Mouse (Mus musculus): ENCODE data around the gene Strn4. TPM values are rescaled to one million over a fixed set of nuclear protein-coding genes. Genes with fewer than 3 reads are reported as not detected.

Gene Strn4
- polyA plus RNA-seq, 1 experiment from 2014 or later = 33.7 TPM

DNA sequence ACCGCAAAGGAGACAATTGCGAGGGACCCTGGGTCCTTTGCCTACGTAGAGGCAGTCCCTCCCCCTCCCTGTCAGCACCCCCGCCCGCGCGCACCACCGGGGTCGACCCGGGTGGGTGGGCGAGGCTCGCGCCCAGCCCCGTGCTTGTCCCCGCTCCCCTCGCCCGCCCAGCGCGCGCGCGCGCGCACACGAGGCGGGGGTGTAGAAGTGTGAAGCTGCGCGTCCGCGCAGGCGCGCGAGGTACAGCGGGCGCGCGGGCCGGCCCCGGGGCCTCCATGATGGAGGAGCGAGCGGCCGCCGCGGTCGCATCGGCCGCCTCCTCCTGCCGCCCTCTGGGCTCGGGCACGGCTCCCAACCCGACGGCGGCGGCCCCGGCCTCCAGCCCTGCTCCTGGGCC is 387 bp downstream of the Strn4 start:
- H3K27ac ChIP-seq (ENCODE audit: low read depth, low read length) = peak overlapping the region; percentile 90
- TF ChIP-seq CTCF (IDR thresholded peaks at IDR 0.05; ENCODE audit: low read depth) = no peak
- peak overlapping the region; percentile 99 for H3K4me3 ChIP-seq (ENCODE audit: low read depth, low read length)
- ATAC-seq = peak; percentile 81
- H3K36me3 ChIP-seq (ENCODE audit: control insufficient read depth, insufficient read depth) = peaks cover 6% of the 10 kb centered on the region; the same call in 1 of the 2 replicates
- H3K27me3 ChIP-seq (replicated peaks; ENCODE audit: control insufficient read depth, insufficient read depth, low read length) = no peaks in the 10 kb centered on the region
- no peaks in the 10 kb centered on the region for H3K9me3 ChIP-seq (ENCODE audit: control insufficient read depth)
- peaks cover 22% of the 10 kb centered on the region for H3K4me1 ChIP-seq (replicated peaks; ENCODE audit: control insufficient read depth, insufficient read depth, low read length)
- H3K4me2 ChIP-seq (replicated peaks; ENCODE audit: low read depth) = peak overlapping the region; percentile 95
- H3K9ac ChIP-seq (ENCODE audit: low read depth, low read length) = peak overlapping the region; percentile 97
- WGBS = under 1% methylated on average over 41 of the region's 55 CpGs

DNA sequence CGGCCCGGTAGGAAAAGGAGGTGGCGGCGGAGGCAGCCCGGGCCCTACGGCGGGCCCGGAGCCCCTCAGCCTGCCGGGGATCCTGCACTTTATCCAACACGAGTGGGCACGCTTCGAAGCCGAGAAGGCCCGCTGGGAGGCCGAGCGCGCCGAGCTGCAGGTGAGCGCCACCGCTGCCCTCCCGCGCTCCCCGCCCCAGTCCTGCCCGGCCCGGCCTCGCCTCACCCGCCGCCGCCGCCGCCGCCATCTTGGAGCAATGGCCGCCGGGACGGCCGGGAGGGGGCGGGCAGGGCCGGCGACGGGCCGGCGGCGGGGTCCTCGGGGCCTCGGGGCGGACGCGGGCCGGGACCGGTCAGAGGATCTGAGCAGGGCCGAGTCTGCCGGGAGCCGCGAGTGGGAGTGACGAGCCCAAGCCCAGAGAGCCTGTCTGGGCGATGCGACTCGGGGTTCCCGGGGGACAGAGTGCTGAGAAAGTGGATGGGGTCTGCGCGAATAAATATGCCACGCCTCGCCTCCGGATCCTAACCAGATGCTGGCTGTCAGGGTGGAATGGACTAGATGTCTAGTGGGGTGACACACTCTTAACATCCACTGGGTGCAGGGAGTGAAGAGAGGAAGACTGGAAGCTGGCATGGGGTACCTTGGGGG is 910 bp downstream of the Strn4 start, which contains the start of gene Fkrp:
Gene Fkrp, minus strand, starts transcription at position 258 of the 648 bp plus-strand sequence.
- TF ChIP-seq CTCF (IDR thresholded peaks at IDR 0.05; ENCODE audit: low read depth) = 0 out of 2 replicates have a peak, but pooled peaks have one; percentile 1
- Histone ChIP-seq H3K4me1 (replicated peaks; ENCODE audit: control insufficient read depth, insufficient read depth, low read length) (peaks cover 22% of the 10 kb centered on the region), H3K27me3 (replicated peaks; ENCODE audit: control insufficient read depth, insufficient read depth, low read length) (no peaks in the 10 kb centered on the region), H3K9ac (ENCODE audit: low read depth, low read length) (peak within 1 kb of the TSS; percentile 97), H3K36me3 (ENCODE audit: control insufficient read depth, insufficient read depth) (peaks cover 6% of the 10 kb centered on the region; the same call in 1 of the 2 replicates), H3K4me2 (replicated peaks; ENCODE audit: low read depth) (peak within 1 kb of the TSS; percentile 95), H3K4me3 (ENCODE audit: low read depth, low read length) (peak within 1 kb of the TSS; percentile 99), H3K9me3 (ENCODE audit: control insufficient read depth) (no peaks in the 10 kb centered on the region), H3K27ac (ENCODE audit: low read depth, low read length) (peak within 1 kb of the TSS; percentile 90)
- WGBS = under 1% methylated on average over 48 of the region's 64 CpGs
- peak; percentile 72 for ATAC-seq

GRCm38 (mm10) chr7:16817693-16818092 is 2.0 kb downstream of the Strn4 start:
- WGBS = 38% methylated on average over 3 of the region's 3 CpGs

GRCm38 (mm10) chr7:16819794-16820193 is 4.1 kb downstream of the Strn4 start:
- Histone ChIP-seq H3K27ac (ENCODE audit: low read depth, low read length) (no peak overlapping the region), H3K4me3 (ENCODE audit: low read depth, low read length) (no peak overlapping the region), H3K36me3 (ENCODE audit: control insufficient read depth, insufficient read depth) (peaks cover 16% of the 10 kb centered on the region), H3K9ac (ENCODE audit: low read depth, low read length) (no peak overlapping the region), H3K4me1 (replicated peaks; ENCODE audit: control insufficient read depth, insufficient read depth, low read length) (peaks cover 22% of the 10 kb centered on the region), H3K27me3 (replicated peaks; ENCODE audit: control insufficient read depth, insufficient read depth, low read length) (no peaks in the 10 kb centered on the region), H3K4me2 (replicated peaks; ENCODE audit: low read depth) (no peak overlapping the region), H3K9me3 (ENCODE audit: control insufficient read depth) (no peaks in the 10 kb centered on the region)
- no peak for TF ChIP-seq CTCF (IDR thresholded peaks at IDR 0.05; ENCODE audit: low read depth)
- 79% methylated on average over 5 of the region's 5 CpGs for WGBS
- no peak for ATAC-seq

More at GRCm38 (mm10) chr7:16817693-16818092, 2.0 kb downstream of the Strn4 start:
- Histone ChIP-seq H3K27me3 (replicated peaks; ENCODE audit: control insufficient read depth, insufficient read depth, low read length) (no peaks in the 10 kb centered on the region), H3K4me2 (replicated peaks; ENCODE audit: low read depth) (peak overlapping the region; percentile 95), H3K9me3 (ENCODE audit: control insufficient read depth) (no peaks in the 10 kb centered on the region), H3K4me1 (replicated peaks; ENCODE audit: control insufficient read depth, insufficient read depth, low read length) (peaks cover 22% of the 10 kb centered on the region), H3K27ac (ENCODE audit: low read depth, low read length) (no peak overlapping the region), H3K9ac (ENCODE audit: low read depth, low read length) (peak overlapping the region; percentile 97; the same call in 1 of the 2 replicates), H3K36me3 (ENCODE audit: control insufficient read depth, insufficient read depth) (peaks cover 6% of the 10 kb centered on the region; the same call in 1 of the 2 replicates), H3K4me3 (ENCODE audit: low read depth, low read length) (peak overlapping the region; percentile 99)
- TF ChIP-seq CTCF (IDR thresholded peaks at IDR 0.05; ENCODE audit: low read depth) = no peak
- no peak for ATAC-seq

- Histone ChIP-seq H3K4me1 (replicated peaks; ENCODE audit: control insufficient read depth, insufficient read depth, low read length) (peaks cover 22% of the 10 kb centered on the region), H3K9me3 (ENCODE audit: control insufficient read depth) (no peaks in the 10 kb centered on the region), H3K27me3 (replicated peaks; ENCODE audit: control insufficient read depth, insufficient read depth, low read length) (no peaks in the 10 kb centered on the region), H3K9ac (ENCODE audit: low read depth, low read length) (no peak overlapping the region), H3K4me2 (replicated peaks; ENCODE audit: low read depth) (no peak overlapping the region), H3K27ac (ENCODE audit: low read depth, low read length) (no peak overlapping the region), H3K4me3 (ENCODE audit: low read depth, low read length) (no peak overlapping the region), H3K36me3 (ENCODE audit: control insufficient read depth, insufficient read depth) (peaks cover 20% of the 10 kb centered on the region)
- no peak for TF ChIP-seq CTCF (IDR thresholded peaks at IDR 0.05; ENCODE audit: low read depth)
- WGBS = 55% methylated on average over 5 of the region's 5 CpGs
- no peak for ATAC-seq
Observed at GRCm38 (mm10) chr7:16820271-16820763, 4.6 kb downstream of the Strn4 start.

DNA sequence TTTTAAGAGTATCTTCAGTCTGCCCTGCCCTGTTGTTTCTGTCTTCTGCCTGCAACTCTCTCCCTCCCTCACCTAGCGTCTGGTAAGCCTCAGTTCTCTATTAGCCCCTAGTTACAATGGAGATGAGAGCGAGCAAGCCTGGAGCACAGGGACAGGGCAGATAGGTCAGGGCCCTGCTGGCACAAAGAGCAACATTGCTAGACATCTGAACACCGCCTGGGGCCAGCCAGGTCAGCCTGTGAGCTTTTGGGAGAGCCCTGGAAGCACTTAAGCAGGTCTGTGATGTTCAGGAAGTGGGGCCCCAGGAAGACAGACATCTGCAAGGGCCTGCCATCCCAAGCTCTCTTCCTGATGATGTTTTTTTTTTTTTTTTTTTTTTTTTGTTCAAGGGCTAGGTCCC is 5.4 kb downstream of the Strn4 start:
- Histone ChIP-seq H3K9ac (ENCODE audit: low read depth, low read length) (no peak overlapping the region), H3K27ac (ENCODE audit: low read depth, low read length) (no peak overlapping the region), H3K9me3 (ENCODE audit: control insufficient read depth) (no peaks in the 10 kb centered on the region), H3K4me2 (replicated peaks; ENCODE audit: low read depth) (no peak overlapping the region), H3K36me3 (ENCODE audit: control insufficient read depth, insufficient read depth) (peaks cover 28% of the 10 kb centered on the region), H3K27me3 (replicated peaks; ENCODE audit: control insufficient read depth, insufficient read depth, low read length) (no peaks in the 10 kb centered on the region), H3K4me3 (ENCODE audit: low read depth, low read length) (no peak overlapping the region), H3K4me1 (replicated peaks; ENCODE audit: control insufficient read depth, insufficient read depth, low read length) (peaks cover 22% of the 10 kb centered on the region)
- no peak for ATAC-seq
- TF ChIP-seq CTCF (IDR thresholded peaks at IDR 0.05; ENCODE audit: low read depth) = no peak
- 65% methylated on average over 3 of the region's 3 CpGs for WGBS

All from intestine, postnatal 0 days (tissue).